Mouse (Mus musculus): Measurements from ENCODE around the gene C9. TPM values are rescaled to one million over a fixed set of nuclear protein-coding genes. Genes with fewer than 3 reads are reported as not detected.
A peak's percentile ranks its signal among the peaks of the same experiment; 100 is the strongest.

The C9 gene
- total and polyA plus RNA-seq, 2 experiments, result 60.7 to 259 TPM

- TF ChIP-seq CTCF (IDR thresholded peaks at IDR 0.05; ENCODE audit: low read depth, low read length), result no peak
- TF ChIP-seq POLR2A (IDR thresholded peaks at IDR 0.05; ENCODE audit: extremely low read depth, insufficient read depth, low read length), result no peak
- Histone ChIP-seq H3K27me3 (ENCODE audit: control insufficient read depth, insufficient read depth, low read length) (no peaks in the 10 kb centered on the region), H3K36me3 (ENCODE audit: control insufficient read depth, insufficient read depth, low read length) (peaks cover 5% of the 10 kb centered on the region; the same call in 1 of the 2 replicates), H3K4me3 (ENCODE audit: insufficient read depth, low read depth, low read length) (no peak overlapping the region), H3K9ac (ENCODE audit: low read depth, low read length) (no peak overlapping the region), H3K27ac (replicated peaks; ENCODE audit: insufficient read depth, low read depth, low read length) (peak overlapping the region; percentile 51; the same call in 1 of the 2 replicates), H3K79me2 (ENCODE audit: control insufficient read depth, insufficient read depth, low read length) (no peaks in the 10 kb centered on the region), H3K4me1 (ENCODE audit: control insufficient read depth, insufficient read depth, low read length) (peaks cover 3% of the 10 kb centered on the region)
- no peak for DNase-seq (ENCODE audit: extremely low read depth, low read depth, low spot score)
- 82% methylated on average over 19 of the region's 19 CpGs for WGBS
Observed at GRCm38 (mm10) chr15:6519417-6520255, 74.5 kb downstream of the C9 start.

- peaks cover 3% of the 10 kb centered on the region for H3K4me1 ChIP-seq (ENCODE audit: control insufficient read depth, insufficient read depth, low read length)
- TF ChIP-seq CTCF (IDR thresholded peaks at IDR 0.05; ENCODE audit: low read depth, low read length), result no peak
- TF ChIP-seq POLR2A (IDR thresholded peaks at IDR 0.05; ENCODE audit: extremely low read depth, insufficient read depth, low read length), result no peak
- H3K27ac ChIP-seq (replicated peaks; ENCODE audit: insufficient read depth, low read depth, low read length), result no peak overlapping the region
- DNase-seq (ENCODE audit: extremely low read depth, low read depth, low spot score), result no peak
- no peaks in the 10 kb centered on the region for H3K79me2 ChIP-seq (ENCODE audit: control insufficient read depth, insufficient read depth, low read length)
- WGBS, result 53% methylated on average over 10 of the region's 10 CpGs
- H3K9ac ChIP-seq (ENCODE audit: low read depth, low read length), result no peak overlapping the region
- H3K4me3 ChIP-seq (ENCODE audit: insufficient read depth, low read depth, low read length), result no peak overlapping the region
- H3K27me3 ChIP-seq (ENCODE audit: control insufficient read depth, insufficient read depth, low read length), result no peaks in the 10 kb centered on the region
- H3K36me3 ChIP-seq (ENCODE audit: control insufficient read depth, insufficient read depth, low read length), result peaks cover 5% of the 10 kb centered on the region; the same call in 1 of the 2 replicates
Observed at GRCm38 (mm10) chr15:6520505-6521155, 75.5 kb downstream of the C9 start.

GRCm38 (mm10) chr15:6522653-6523167 lies 77.6 kb downstream of the C9 start, which contains the start of gene Fyb:
Gene Fyb, plus strand, starts transcription at chr15:6522853.
- H3K79me2 ChIP-seq (ENCODE audit: control insufficient read depth, insufficient read depth, low read length), result no peaks in the 10 kb centered on the region
- H3K27ac ChIP-seq (replicated peaks; ENCODE audit: insufficient read depth, low read depth, low read length), result no peak within 1 kb of the TSS
- no peaks in the 10 kb centered on the region for H3K27me3 ChIP-seq (ENCODE audit: control insufficient read depth, insufficient read depth, low read length)
- H3K9ac ChIP-seq (ENCODE audit: low read depth, low read length), result no peak within 1 kb of the TSS
- no peak within 1 kb of the TSS for H3K4me3 ChIP-seq (ENCODE audit: insufficient read depth, low read depth, low read length)
- WGBS, result 86% methylated on average over 8 of the region's 8 CpGs
- peak; percentile 9 for DNase-seq (ENCODE audit: extremely low read depth, low read depth, low spot score)
- TF ChIP-seq POLR2A (IDR thresholded peaks at IDR 0.05; ENCODE audit: extremely low read depth, insufficient read depth, low read length) (no peak), CTCF (IDR thresholded peaks at IDR 0.05; ENCODE audit: low read depth, low read length) (no peak)
- peaks cover 5% of the 10 kb centered on the region; the same call in 1 of the 2 replicates for H3K36me3 ChIP-seq (ENCODE audit: control insufficient read depth, insufficient read depth, low read length)
- peaks cover 3% of the 10 kb centered on the region for H3K4me1 ChIP-seq (ENCODE audit: control insufficient read depth, insufficient read depth, low read length)

- no peak overlapping the region for H3K27ac ChIP-seq (replicated peaks; ENCODE audit: insufficient read depth, low read depth, low read length)
- DNase-seq (ENCODE audit: extremely low read depth, low read depth, low spot score), result no peak
- TF ChIP-seq CTCF (IDR thresholded peaks at IDR 0.05; ENCODE audit: low read depth, low read length) (no peak), POLR2A (IDR thresholded peaks at IDR 0.05; ENCODE audit: extremely low read depth, insufficient read depth, low read length) (no peak)
- no peak overlapping the region for H3K4me3 ChIP-seq (ENCODE audit: insufficient read depth, low read depth, low read length)
- H3K79me2 ChIP-seq (ENCODE audit: control insufficient read depth, insufficient read depth, low read length), result no peaks in the 10 kb centered on the region
- H3K36me3 ChIP-seq (ENCODE audit: control insufficient read depth, insufficient read depth, low read length), result no peaks in the 10 kb centered on the region
- H3K4me1 ChIP-seq (ENCODE audit: control insufficient read depth, insufficient read depth, low read length), result peaks cover 3% of the 10 kb centered on the region
- H3K9ac ChIP-seq (ENCODE audit: low read depth, low read length), result no peak overlapping the region
- H3K27me3 ChIP-seq (ENCODE audit: control insufficient read depth, insufficient read depth, low read length), result no peaks in the 10 kb centered on the region
- 100% methylated on average over 2 of the region's 2 CpGs for WGBS
Observed at GRCm38 (mm10) chr15:6524801-6525200, 79.7 kb downstream of the C9 start.

GRCm38 (mm10) chr15:6525386-6525785 lies 80.3 kb downstream of the C9 start:
- H3K4me3 ChIP-seq (ENCODE audit: insufficient read depth, low read depth, low read length), result no peak overlapping the region
- H3K9ac ChIP-seq (ENCODE audit: low read depth, low read length), result no peak overlapping the region
- H3K79me2 ChIP-seq (ENCODE audit: control insufficient read depth, insufficient read depth, low read length), result no peaks in the 10 kb centered on the region
- no peaks in the 10 kb centered on the region for H3K36me3 ChIP-seq (ENCODE audit: control insufficient read depth, insufficient read depth, low read length)
- H3K27ac ChIP-seq (replicated peaks; ENCODE audit: insufficient read depth, low read depth, low read length), result no peak overlapping the region
- no peaks in the 10 kb centered on the region for H3K27me3 ChIP-seq (ENCODE audit: control insufficient read depth, insufficient read depth, low read length)
- DNase-seq (ENCODE audit: extremely low read depth, low read depth, low spot score), result no peak
- TF ChIP-seq POLR2A (IDR thresholded peaks at IDR 0.05; ENCODE audit: extremely low read depth, insufficient read depth, low read length) (no peak), CTCF (IDR thresholded peaks at IDR 0.05; ENCODE audit: low read depth, low read length) (no peak)
- WGBS, result 91% methylated on average over 3 of the region's 3 CpGs
- H3K4me1 ChIP-seq (ENCODE audit: control insufficient read depth, insufficient read depth, low read length), result peaks cover 3% of the 10 kb centered on the region
